Comparison of ENCODE assay signal across 10 mouse cellular contexts in genomic region chr11:59731821-59732220, GRCm38 (mm10). TPM values are rescaled to one million over a fixed set of nuclear protein-coding genes. Genes with fewer than 3 reads are reported as not detected.
DNase-seq lines count a peak whose midpoint lies in the region; ATAC-seq lines count a peak whose summit lies in the region.
"Had no signal": no experiment of that assay in that cellular context is flagged by ENCODE, and none has a peak within 500 bp of the region (broad histone marks: within the 10 kb centered on the region; RNA-seq: fewer than 3 reads in every experiment).

No protein-coding gene starts in this region.

- peaks cover 21% of the 10 kb centered on the region for H3K36me3 ChIP-seq in hindbrain, embryonic 15.5 days
- H3K36me3 ChIP-seq in hindbrain, embryonic 10.5 days: peaks cover 89% of the 10 kb centered on the region
- peaks cover 95% of the 10 kb centered on the region for H3K36me3 ChIP-seq in megakaryocyte, embryonic 14.5 days (replicated peaks; ENCODE audit: low read length)
- peaks cover 62% of the 10 kb centered on the region for H3K36me3 ChIP-seq in intestine, embryonic 14.5 days (ENCODE audit: control insufficient read depth, insufficient read depth, low read length)
- no peaks in the 10 kb centered on the region; the same call in 1 of the 2 replicates for H3K36me3 ChIP-seq in stomach, embryonic 16.5 days (ENCODE audit: control insufficient read depth, insufficient read depth, low read length)

- no peak for DNase-seq in hindbrain, embryonic 10.5 days (ENCODE audit: low spot score)
- DNase-seq in intestine, embryonic 14.5 days (ENCODE audit: low spot score): no peak
- DNase-seq in embryo, embryonic 10.5 days (ENCODE audit: low spot score): no peak
- DNase-seq: cerebellum, adult 11 months had no signal

- WGBS in hindbrain, embryonic 15.5 days: 79% methylated on average over 3 of the region's 3 CpGs
- WGBS in hindbrain, embryonic 10.5 days: 84% methylated on average over 3 of the region's 3 CpGs
- 64% methylated on average over 3 of the region's 3 CpGs for WGBS in intestine, embryonic 14.5 days
- 73% methylated on average over 3 of the region's 3 CpGs for WGBS in stomach, embryonic 16.5 days

- H3K4me1 ChIP-seq in hindbrain, embryonic 15.5 days (replicated peaks): 0 out of 2 replicates have a peak, but pooled peaks cover 7% of the 10 kb centered on the region
- peaks cover 13% of the 10 kb centered on the region for H3K4me1 ChIP-seq in hindbrain, embryonic 10.5 days (replicated peaks)
- peaks cover 60% of the 10 kb centered on the region for H3K4me1 ChIP-seq in megakaryocyte, embryonic 14.5 days
- H3K4me1 ChIP-seq in intestine, embryonic 14.5 days (replicated peaks; ENCODE audit: control insufficient read depth, insufficient read depth, low read length): peaks cover 18% of the 10 kb centered on the region
- peaks cover 16% of the 10 kb centered on the region; the same call in 1 of the 2 replicates for H3K4me1 ChIP-seq in stomach, embryonic 16.5 days (ENCODE audit: control insufficient read depth, insufficient read depth, low read length)
- H3K4me1 ChIP-seq: liver, embryonic 15.5 days had no signal

- H3K27ac ChIP-seq in hindbrain, embryonic 15.5 days (replicated peaks): peak overlapping the region; percentile 62; the same call in 1 of the 2 replicates
- H3K27ac ChIP-seq in hindbrain, embryonic 10.5 days: no peak overlapping the region
- peak overlapping the region; percentile 91 for H3K27ac ChIP-seq in intestine, embryonic 14.5 days (ENCODE audit: low read depth)
- H3K27ac ChIP-seq in stomach, embryonic 16.5 days (ENCODE audit: low read length): peak overlapping the region; percentile 92
- H3K27ac ChIP-seq: liver, embryonic 15.5 days had no signal

- no peak overlapping the region for H3K4me2 ChIP-seq in hindbrain, embryonic 15.5 days
- no peak overlapping the region for H3K4me2 ChIP-seq in intestine, embryonic 14.5 days (ENCODE audit: low read length)
- no peak overlapping the region for H3K4me2 ChIP-seq in stomach, embryonic 16.5 days (ENCODE audit: low read depth, low read length)
- H3K4me2 ChIP-seq: liver, embryonic 15.5 days had no signal

- no peaks in the 10 kb centered on the region for H3K27me3 ChIP-seq in hindbrain, embryonic 15.5 days
- no peaks in the 10 kb centered on the region for H3K27me3 ChIP-seq in hindbrain, embryonic 10.5 days (ENCODE audit: insufficient read depth, poor library complexity, severe bottlenecking)
- H3K27me3 ChIP-seq in megakaryocyte, embryonic 14.5 days (replicated peaks): no peaks in the 10 kb centered on the region
- H3K27me3 ChIP-seq in intestine, embryonic 14.5 days (replicated peaks; ENCODE audit: control insufficient read depth, insufficient read depth, low read length): no peaks in the 10 kb centered on the region
- H3K27me3 ChIP-seq in stomach, embryonic 16.5 days (ENCODE audit: control insufficient read depth, insufficient read depth, low read length): no peaks in the 10 kb centered on the region
- H3K27me3 ChIP-seq: liver, embryonic 15.5 days had no signal

- no peaks in the 10 kb centered on the region for H3K9me3 ChIP-seq in hindbrain, embryonic 15.5 days
- no peaks in the 10 kb centered on the region for H3K9me3 ChIP-seq in hindbrain, embryonic 10.5 days
- no peaks in the 10 kb centered on the region for H3K9me3 ChIP-seq in megakaryocyte, embryonic 14.5 days
- H3K9me3 ChIP-seq in intestine, embryonic 14.5 days (ENCODE audit: control insufficient read depth, low read length): no peaks in the 10 kb centered on the region
- H3K9me3 ChIP-seq in stomach, embryonic 16.5 days (replicated peaks; ENCODE audit: control insufficient read depth, low read length): no peaks in the 10 kb centered on the region
- H3K9me3 ChIP-seq: liver, embryonic 15.5 days had no signal

- H3K9ac ChIP-seq in hindbrain, embryonic 15.5 days: no peak overlapping the region
- H3K9ac ChIP-seq in intestine, embryonic 14.5 days (ENCODE audit: low read length): no peak overlapping the region
- H3K9ac ChIP-seq in stomach, embryonic 16.5 days (ENCODE audit: low read length): peak overlapping the region; percentile 25; the same call in 1 of the 2 replicates
- H3K9ac ChIP-seq: liver, embryonic 15.5 days had no signal

- ATAC-seq in hindbrain, embryonic 15.5 days (ENCODE audit: low FRiP score, low read depth): no peak
- ATAC-seq in megakaryocyte, adult 5-6 weeks (ENCODE audit: poor library complexity, severe bottlenecking): no peak
- no peak for ATAC-seq in intestine, embryonic 14.5 days (replicated peaks; ENCODE audit: low FRiP score, low TSS enrichment, low read depth)
- no peak for ATAC-seq in stomach, embryonic 16.5 days (ENCODE audit: insufficient read depth, low FRiP score)

- H3K4me3 ChIP-seq in hindbrain, embryonic 15.5 days: no peak overlapping the region
- H3K4me3 ChIP-seq in hindbrain, embryonic 10.5 days: no peak overlapping the region
- H3K4me3 ChIP-seq in megakaryocyte, embryonic 14.5 days (replicated peaks): peak overlapping the region; percentile 4
- no peak overlapping the region for H3K4me3 ChIP-seq in intestine, embryonic 14.5 days (ENCODE audit: low read depth, low read length)
- no peak overlapping the region for H3K4me3 ChIP-seq in stomach, embryonic 16.5 days (replicated peaks; ENCODE audit: low read length)
- H3K4me3 ChIP-seq: liver, embryonic 15.5 days had no signal

RNA-seq across cellular contexts. Expression of gene Pld6, which starts 55.6 kb away (rescaled TPM):
- polyA plus RNA-seq in hindbrain, embryonic 15.5 days (2015; fragmentation: Nextera tagmentation; extraction: Ambion mirVana): 15.1 and 16.4 TPM in 2 replicates
- polyA plus RNA-seq in hindbrain, embryonic 10.5 days (2016; fragmentation: Nextera tagmentation; extraction: Ambion mirVana): 1.9 and 2.6 TPM in 2 replicates
- 0.43 TPM in 1 of 2 replicates, not detected in the other for polyA plus RNA-seq in megakaryocyte, embryonic 14.5 days (2012; ENCODE audit: insufficient read depth, low replicate concordance)
- not detected in 2 replicates for total RNA-seq in megakaryocyte, adult 5-6 weeks (2015)
- not detected in 2 replicates for total RNA-seq in megakaryocyte, adult 5-6 weeks (2017)
- polyA plus RNA-seq in intestine, embryonic 14.5 days (2014; fragmentation: Nextera tagmentation; extraction: Ambion mirVana): 1.5 and 1.7 TPM in 2 replicates
- polyA plus RNA-seq in stomach, embryonic 16.5 days (2015; fragmentation: Nextera tagmentation; extraction: Ambion mirVana): 6.0 and 7.7 TPM in 2 replicates
- total RNA-seq: gastrocnemius, adult 8-10 months had no signal
